Mouse (Mus musculus): ENCODE data around the gene Colca2. TPM values are rescaled to one million over a fixed set of nuclear protein-coding genes. Genes with fewer than 3 reads are reported as not detected.

The Colca2 gene
- polyA plus RNA-seq, 1 experiment: 15.6 TPM

- DNase-seq (ENCODE audit: low read depth): no peak
Observed at GRCm38 (mm10) chr9:51272102-51272501, 6.3 kb downstream of the Colca2 start.

GRCm38 (mm10) chr9:51271073-51271472, 7.3 kb downstream of the Colca2 start:
- DNase-seq (ENCODE audit: low read depth): no peak

GRCm38 (mm10) chr9:51268852-51269251, 9.5 kb downstream of the Colca2 start:
- DNase-seq (ENCODE audit: low read depth): no peak

- no peak for DNase-seq (ENCODE audit: low read depth)
Observed at GRCm38 (mm10) chr9:51258426-51258825, 19.9 kb downstream of the Colca2 start.

- DNase-seq (ENCODE audit: low read depth): no peak
Observed at GRCm38 (mm10) chr9:51256780-51257502, 21.4 kb downstream of the Colca2 start.

- DNase-seq (ENCODE audit: low read depth): no peak
Observed at GRCm38 (mm10) chr9:51238741-51239385, 39.5 kb downstream of the Colca2 start.

GRCm38 (mm10) chr9:51232163-51232562, 46.2 kb downstream of the Colca2 start:
- no peak for DNase-seq (ENCODE audit: low read depth)

GRCm38 (mm10) chr9:51230701-51231389, 47.5 kb downstream of the Colca2 start:
- DNase-seq (ENCODE audit: low read depth): no peak

- DNase-seq (ENCODE audit: low read depth): no peak
Observed at GRCm38 (mm10) chr9:51225636-51226166, 52.7 kb downstream of the Colca2 start.

Other genes starting within 250 kb of the Colca2 start
- not detected in 2 replicates for gene Btg4, start 217.7 kb downstream of the Colca2 start, polyA plus RNA-seq (2012; rRNA removed)
- 2.9 and 3.0 TPM in 2 replicates for gene Layn, start 201.5 kb downstream of the Colca2 start, polyA plus RNA-seq (2012; rRNA removed)
- 0.53 and 1.3 TPM in 2 replicates for gene 4833427G06Rik, start 176.5 kb downstream of the Colca2 start, polyA plus RNA-seq (2012; rRNA removed)
- gene Gm32742, start 113.1 kb downstream of the Colca2 start, polyA plus RNA-seq (2012; rRNA removed): 0.12 and 0.42 TPM in 2 replicates
- 1.2 and 2.4 TPM in 2 replicates for gene Pou2af1, start 64.9 kb downstream of the Colca2 start, polyA plus RNA-seq (2012; rRNA removed)
- 0.18 TPM in 1 of 2 replicates, not detected in the other for gene 1810046K07Rik, start 50.3 kb upstream of the Colca2 start, polyA plus RNA-seq (2012; rRNA removed)

Measured in gonadal fat pad, adult 2 months (tissue).